Mouse (Mus musculus): ENCODE results near the gene Narfl. TPM values are rescaled to one million over a fixed set of nuclear protein-coding genes. Genes with fewer than 3 reads are reported as not detected.

Narfl gene
- polyA plus RNA-seq, 2 experiments, result 10.2 to 12.9 TPM

- H3K4me3 ChIP-seq (ENCODE audit: insufficient read depth in 1 of 2, low read depth in 2 of 2, low read length in 2 of 2), result no peak overlapping the region
- no peak overlapping the region for H3K4me2 ChIP-seq (ENCODE audit: low read depth)
- H3K9ac ChIP-seq (replicated peaks), result no peak overlapping the region
- H3K4me1 ChIP-seq (replicated peaks; ENCODE audit: control insufficient read depth in 2 of 2, insufficient read depth in 2 of 2, low read length in 1 of 2), result no peaks in the 10 kb centered on the region
- no peak for TF ChIP-seq EP300 (IDR thresholded peaks at IDR 0.05; ENCODE audit: low read depth)
- H3K27ac ChIP-seq, result no peak overlapping the region
- no peaks in the 10 kb centered on the region for H3K27me3 ChIP-seq (ENCODE audit: control insufficient read depth, insufficient read depth, low read length)
- WGBS (ENCODE audit: insufficient replicate concordance), result 55% methylated on average over 8 of the region's 8 CpGs
- H3K36me3 ChIP-seq (replicated peaks; ENCODE audit: control insufficient read depth, insufficient read depth, low read depth), result no peaks in the 10 kb centered on the region
- no peak for ATAC-seq (ENCODE audit: insufficient read depth)
- H3K9me3 ChIP-seq (ENCODE audit: control insufficient read depth, low read length), result no peaks in the 10 kb centered on the region
- DNase-seq (ENCODE audit: low read depth in 3 of 3, low spot score in 3 of 3), result no peak
Observed at GRCm38 (mm10) chr17:25760148-25760547, 13.4 kb upstream of the Narfl start.

GRCm38 (mm10) chr17:25761561-25761970 is 12.0 kb upstream of the Narfl start:
- Histone ChIP-seq H3K4me1 (replicated peaks; ENCODE audit: control insufficient read depth in 2 of 2, insufficient read depth in 2 of 2, low read length in 1 of 2) (no peaks in the 10 kb centered on the region), H3K4me3 (ENCODE audit: insufficient read depth in 1 of 2, low read depth in 2 of 2, low read length in 2 of 2) (no peak overlapping the region), H3K9ac (replicated peaks) (no peak overlapping the region), H3K4me2 (ENCODE audit: low read depth) (no peak overlapping the region), H3K27me3 (ENCODE audit: control insufficient read depth, insufficient read depth, low read length) (no peaks in the 10 kb centered on the region), H3K27ac (no peak overlapping the region), H3K36me3 (replicated peaks; ENCODE audit: control insufficient read depth, insufficient read depth, low read depth) (no peaks in the 10 kb centered on the region), H3K9me3 (ENCODE audit: control insufficient read depth, low read length) (no peaks in the 10 kb centered on the region)
- no peak for ATAC-seq (ENCODE audit: insufficient read depth)
- WGBS (ENCODE audit: insufficient replicate concordance), result 50% methylated on average over 4 of the region's 4 CpGs
- TF ChIP-seq CTCF (IDR thresholded peaks at IDR 0.05; ENCODE audit: low read depth), result no peak
- TF ChIP-seq EP300 (IDR thresholded peaks at IDR 0.05; ENCODE audit: low read depth), result no peak
- no peak for DNase-seq (ENCODE audit: low read depth in 3 of 3, low spot score in 3 of 3)

GRCm38 (mm10) chr17:25762591-25762990 is 11.0 kb upstream of the Narfl start:
- Histone ChIP-seq H3K9ac (replicated peaks) (no peak overlapping the region), H3K4me3 (ENCODE audit: insufficient read depth in 1 of 2, low read depth in 2 of 2, low read length in 2 of 2) (no peak overlapping the region), H3K4me1 (replicated peaks; ENCODE audit: control insufficient read depth in 2 of 2, insufficient read depth in 2 of 2, low read length in 1 of 2) (no peaks in the 10 kb centered on the region), H3K9me3 (ENCODE audit: control insufficient read depth, low read length) (no peaks in the 10 kb centered on the region), H3K36me3 (replicated peaks; ENCODE audit: control insufficient read depth, insufficient read depth, low read depth) (no peaks in the 10 kb centered on the region), H3K4me2 (ENCODE audit: low read depth) (no peak overlapping the region), H3K27ac (no peak overlapping the region), H3K27me3 (ENCODE audit: control insufficient read depth, insufficient read depth, low read length) (no peaks in the 10 kb centered on the region)
- 9% methylated on average over 3 of the region's 3 CpGs for WGBS (ENCODE audit: insufficient replicate concordance)
- TF ChIP-seq CTCF (IDR thresholded peaks at IDR 0.05; ENCODE audit: low read depth) (no peak), EP300 (IDR thresholded peaks at IDR 0.05; ENCODE audit: low read depth) (no peak)
- DNase-seq (ENCODE audit: low read depth in 3 of 3, low spot score in 3 of 3), result no peak
- ATAC-seq (ENCODE audit: insufficient read depth), result no peak

- Histone ChIP-seq H3K27me3 (ENCODE audit: control insufficient read depth, insufficient read depth, low read length) (peaks cover 3% of the 10 kb centered on the region; the same call in 1 of the 2 replicates), H3K4me1 (replicated peaks; ENCODE audit: control insufficient read depth in 2 of 2, insufficient read depth in 2 of 2, low read length in 1 of 2) (no peaks in the 10 kb centered on the region), H3K4me2 (ENCODE audit: low read depth) (no peak overlapping the region), H3K36me3 (replicated peaks; ENCODE audit: control insufficient read depth, insufficient read depth, low read depth) (no peaks in the 10 kb centered on the region), H3K9me3 (ENCODE audit: control insufficient read depth, low read length) (no peaks in the 10 kb centered on the region), H3K27ac (no peak overlapping the region), H3K4me3 (ENCODE audit: insufficient read depth in 1 of 2, low read depth in 2 of 2, low read length in 2 of 2) (no peak overlapping the region), H3K9ac (replicated peaks) (no peak overlapping the region)
- 57% methylated on average over 5 of the region's 5 CpGs for WGBS (ENCODE audit: insufficient replicate concordance)
- ATAC-seq (ENCODE audit: insufficient read depth) (no peak), DNase-seq (ENCODE audit: low read depth in 3 of 3, low spot score in 3 of 3) (no peak)
- TF ChIP-seq CTCF (IDR thresholded peaks at IDR 0.05; ENCODE audit: low read depth) (no peak), EP300 (IDR thresholded peaks at IDR 0.05; ENCODE audit: low read depth) (no peak)
Observed at GRCm38 (mm10) chr17:25765886-25766285, 7.7 kb upstream of the Narfl start.

- DNase-seq (ENCODE audit: low read depth in 3 of 3, low spot score in 3 of 3), result no peak
Observed at GRCm38 (mm10) chr17:25769331-25769730, 4.2 kb upstream of the Narfl start.

More at GRCm38 (mm10) chr17:25769331-25769730, 4.2 kb upstream of the Narfl start:
- H3K27me3 ChIP-seq (ENCODE audit: control insufficient read depth, insufficient read depth, low read length), result peaks cover 3% of the 10 kb centered on the region; the same call in 1 of the 2 replicates
- no peak overlapping the region for H3K27ac ChIP-seq
- H3K4me2 ChIP-seq (ENCODE audit: low read depth), result no peak overlapping the region
- no peaks in the 10 kb centered on the region for H3K36me3 ChIP-seq (replicated peaks; ENCODE audit: control insufficient read depth, insufficient read depth, low read depth)
- H3K9ac ChIP-seq (replicated peaks), result no peak overlapping the region
- WGBS (ENCODE audit: insufficient replicate concordance), result 39% methylated on average over 9 of the region's 9 CpGs
- H3K9me3 ChIP-seq (ENCODE audit: control insufficient read depth, low read length), result no peaks in the 10 kb centered on the region
- ATAC-seq (ENCODE audit: insufficient read depth), result no peak
- no peak overlapping the region for H3K4me3 ChIP-seq (ENCODE audit: insufficient read depth in 1 of 2, low read depth in 2 of 2, low read length in 2 of 2)
- no peak for TF ChIP-seq CTCF (IDR thresholded peaks at IDR 0.05; ENCODE audit: low read depth)
- TF ChIP-seq EP300 (IDR thresholded peaks at IDR 0.05; ENCODE audit: low read depth), result no peak
- H3K4me1 ChIP-seq (replicated peaks; ENCODE audit: control insufficient read depth in 2 of 2, insufficient read depth in 2 of 2, low read length in 1 of 2), result peaks cover 1 to 3% of the 10 kb centered on the region in 2 experiments
